Mouse (Mus musculus) lung, embryonic 14.5 days (tissue): ENCODE data around the gene Ptpn13. TPM values are rescaled to one million over a fixed set of nuclear protein-coding genes. Genes with fewer than 3 reads are reported as not detected.

ENCODE experiments used
- ATAC-seq: fragments of 200-750 bp; cut with Nextera tagmentation; 2 replicates; pipeline ENCODE4 v1.8.0; 2017; ENCODE audit warnings: mild to moderate bottlenecking, moderate TSS enrichment, moderate library complexity; ENCODE audit not compliant: insufficient read depth
- DNase-seq: peaks from one replicate; pipeline ENCODE4 v3.0.0-alpha.2; 2015
- H3K27ac ChIP-seq: fragments of 300-500 bp; sonication (generic); 2 replicates; pipeline ENCODE4 v1.5.1; 2014; ENCODE audit warnings: low read depth, mild to moderate bottlenecking, moderate library complexity
- H3K27me3 ChIP-seq: fragments of 300-500 bp; sonication (generic); 2 replicates; pipeline ENCODE4 v1.6.1; 2014; ENCODE audit warnings: low read length, control low read depth; ENCODE audit not compliant: insufficient read depth
- H3K36me3 ChIP-seq: fragments of 300-500 bp; sonication (generic); 2 replicates; pipeline ENCODE4 v1.6.1; 2014; ENCODE audit warnings: control low read depth; ENCODE audit not compliant: insufficient read depth
- H3K4me1 ChIP-seq: fragments of 300-500 bp; sonication (generic); 2 replicates; pipeline ENCODE4 v1.6.1; 2014; ENCODE audit warnings: antibody characterized with exemption, control low read depth; ENCODE audit not compliant: insufficient read depth
- H3K4me2 ChIP-seq: fragments of 300-500 bp; sonication (generic); 2 replicates; pipeline ENCODE4 v1.6.1; 2014; ENCODE audit warnings: mild to moderate bottlenecking
- H3K4me3 ChIP-seq: fragments of 300-500 bp; sonication (generic); 2 replicates; pipeline ENCODE4 v1.5.1; 2014; ENCODE audit warnings: low read depth, low read length
- H3K9ac ChIP-seq: fragments of 300-500 bp; sonication (generic); 2 replicates; pipeline ENCODE4 v1.6.1; 2014
- H3K9me3 ChIP-seq: fragments of 300-500 bp; sonication (generic); 2 replicates; pipeline ENCODE4 v1.6.1; 2016; ENCODE audit warnings: low read depth, low read length, control low read depth
- CTCF ChIP-seq: IDR thresholded peaks from 2 replicates; pipeline ENCODE4 v1.5.1; 2016; ENCODE audit warnings: antibody characterized with exemption, low read depth
- WGBS: fragments of 180-500 bp; shearing (Covaris S2); extraction: QIAGEN DNeasy Blood & Tissue Kit; methylation state at CpG from one replicate; pipeline ENCODE4 v1.1.7; 2014; 5-methylcytosine and 5-hydroxymethylcytosine counted together
- polyA plus RNA-seq: library from polyadenylated mRNA; unstranded; fragments of >200 nt; fragmentation: Nextera tagmentation; extraction: Ambion mirVana; gene quantifications from 2 replicates; pipeline ENCODE4 v1.2.1, GENCODE M21; 2014

The Ptpn13 gene
- polyA plus RNA-seq, 1 experiment from 2014 or later = 16.2 TPM

DNA sequence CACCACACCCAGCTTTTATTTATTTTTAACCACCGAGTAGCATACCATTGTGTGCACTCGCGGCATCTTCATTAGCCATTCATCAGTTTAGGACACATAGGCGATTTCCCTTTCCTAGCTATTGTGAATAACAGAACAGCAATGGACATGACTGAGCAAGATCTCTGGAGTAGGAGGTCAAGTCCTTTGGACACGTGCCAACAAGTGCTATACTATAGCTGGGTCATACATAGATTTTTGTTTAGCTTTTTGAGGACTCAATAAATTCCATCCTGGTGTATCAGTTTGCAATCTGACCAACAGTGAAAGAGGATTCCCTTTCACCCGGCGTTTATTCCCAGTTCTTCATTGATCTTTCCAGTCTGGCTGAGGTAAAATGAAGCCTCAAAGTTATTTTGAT is 41.0 kb upstream of the Ptpn13 start:
- no peak overlapping the region for H3K27ac ChIP-seq
- no peaks in the 10 kb centered on the region for H3K36me3 ChIP-seq
- H3K27me3 ChIP-seq = no peaks in the 10 kb centered on the region
- 65% methylated on average over 7 of the region's 7 CpGs for WGBS
- H3K4me2 ChIP-seq = no peak overlapping the region
- H3K9ac ChIP-seq = no peak overlapping the region
- peak; percentile 74 for DNase-seq
- peaks cover 16% of the 10 kb centered on the region for H3K4me1 ChIP-seq
- no peak for ATAC-seq
- TF ChIP-seq CTCF = no peak
- H3K4me3 ChIP-seq = no peak overlapping the region
- no peaks in the 10 kb centered on the region for H3K9me3 ChIP-seq

GRCm38 (mm10) chr5:103387540-103388026 is 37.4 kb upstream of the Ptpn13 start:
- WGBS = 8% methylated on average over 8 of the region's 8 CpGs
- Histone ChIP-seq H3K4me2 (no peak overlapping the region), H3K9me3 (no peaks in the 10 kb centered on the region), H3K9ac (no peak overlapping the region), H3K4me3 (no peak overlapping the region), H3K27me3 (no peaks in the 10 kb centered on the region), H3K27ac (peak overlapping the region; percentile 86), H3K4me1 (peaks cover 16% of the 10 kb centered on the region), H3K36me3 (no peaks in the 10 kb centered on the region)
- TF ChIP-seq CTCF = no peak
- ATAC-seq (peak; percentile 98), DNase-seq (peak; percentile 90)

DNA sequence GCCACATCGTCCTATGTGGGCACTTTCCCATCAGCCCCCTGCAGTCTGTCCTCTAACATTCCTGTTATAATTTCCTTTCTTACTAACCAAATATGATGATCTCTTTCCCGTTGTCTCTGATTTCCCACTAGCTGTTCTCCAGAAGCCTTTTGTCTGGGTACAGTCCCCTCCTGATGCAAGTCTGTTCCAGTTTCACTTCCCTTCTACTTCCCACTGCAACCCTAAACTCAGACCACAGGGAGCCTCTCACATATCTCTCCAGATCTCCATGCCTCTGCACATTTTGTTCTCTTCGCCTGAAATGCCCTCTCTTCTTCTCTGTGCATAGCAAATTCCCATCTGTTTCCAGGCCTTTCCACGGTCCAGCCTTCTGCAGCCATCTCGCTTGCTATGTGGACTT is 35.6 kb upstream of the Ptpn13 start:
- Histone ChIP-seq H3K9ac (no peak overlapping the region), H3K36me3 (no peaks in the 10 kb centered on the region), H3K4me3 (no peak overlapping the region), H3K27ac (no peak overlapping the region), H3K4me2 (no peak overlapping the region), H3K9me3 (no peaks in the 10 kb centered on the region), H3K27me3 (no peaks in the 10 kb centered on the region), H3K4me1 (peaks cover 19% of the 10 kb centered on the region)
- no peak for DNase-seq
- 80% methylated on average over 5 of the region's 5 CpGs for WGBS
- TF ChIP-seq CTCF = no peak
- ATAC-seq = no peak

DNA sequence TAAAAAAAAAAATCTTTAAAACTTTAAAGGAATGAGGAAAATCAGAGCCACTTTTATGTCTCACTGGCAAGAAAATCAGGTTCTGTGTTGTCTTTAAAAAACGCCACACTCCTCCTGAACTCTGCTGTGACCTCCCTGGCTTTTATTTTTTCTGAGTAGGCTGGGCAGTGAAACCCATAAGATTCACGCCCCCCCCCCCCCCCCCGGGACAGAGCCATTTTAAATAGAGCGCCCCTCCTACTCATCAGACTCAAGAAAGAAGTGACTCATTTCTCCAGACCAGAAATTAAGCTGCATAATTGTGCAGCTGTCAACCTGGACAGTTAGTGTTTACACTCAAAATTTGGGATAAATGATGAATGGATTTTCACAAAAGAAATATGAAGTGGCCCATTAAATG is 31.8 kb upstream of the Ptpn13 start:
- DNase-seq = peak; percentile 67
- H3K9me3 ChIP-seq = no peaks in the 10 kb centered on the region
- peaks cover 8% of the 10 kb centered on the region; the same call in 1 of the 2 replicates for H3K4me1 ChIP-seq
- no peak overlapping the region for H3K27ac ChIP-seq
- no peak overlapping the region for H3K9ac ChIP-seq
- TF ChIP-seq CTCF = no peak
- no peaks in the 10 kb centered on the region for H3K36me3 ChIP-seq
- no peaks in the 10 kb centered on the region for H3K27me3 ChIP-seq
- ATAC-seq = peak; percentile 47; the same call in 1 of the 2 replicates
- no peak overlapping the region for H3K4me3 ChIP-seq
- H3K4me2 ChIP-seq = peak overlapping the region; percentile 8; the same call in 1 of the 2 replicates
- whole genome bisulfite sequencing = 16% methylated on average over 4 of the region's 4 CpGs

- no peak overlapping the region for H3K4me3 ChIP-seq
- no peak overlapping the region for H3K9ac ChIP-seq
- H3K36me3 ChIP-seq = no peaks in the 10 kb centered on the region
- H3K27me3 ChIP-seq = no peaks in the 10 kb centered on the region
- TF ChIP-seq CTCF = no peak
- ATAC-seq (no peak), DNase-seq (peak; percentile 39)
- peaks cover 8% of the 10 kb centered on the region; the same call in 1 of the 2 replicates for H3K4me1 ChIP-seq
- H3K9me3 ChIP-seq = no peaks in the 10 kb centered on the region
- no peak overlapping the region; the same call in 1 of the 2 replicates for H3K27ac ChIP-seq
- peak overlapping the region; percentile 8; the same call in 1 of the 2 replicates for H3K4me2 ChIP-seq
- 34% methylated on average over 16 of the region's 16 CpGs for WGBS
These were observed 31.2 kb upstream of the Ptpn13 start for GRCm38 (mm10) chr5:103393752-103394151.

DNA sequence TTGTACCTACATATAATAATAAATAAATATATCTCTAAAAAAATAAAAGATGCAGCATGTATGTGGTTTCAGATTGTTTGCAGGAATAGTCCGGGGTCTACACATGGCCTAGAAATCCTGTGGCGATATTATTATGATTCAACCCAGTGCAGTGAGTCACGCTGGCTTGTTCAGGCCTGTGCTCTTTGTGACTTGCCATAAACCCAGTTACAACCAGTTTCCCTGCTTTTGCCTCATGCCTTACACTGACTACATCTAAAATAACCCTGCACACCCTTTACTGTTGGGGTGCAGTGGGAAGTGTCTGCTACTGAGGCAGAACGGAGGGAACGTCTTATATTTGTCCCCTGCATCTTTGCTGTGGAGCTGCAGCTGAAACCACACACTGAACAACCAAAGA is 29.3 kb upstream of the Ptpn13 start:
- WGBS = 88% methylated on average over 5 of the region's 5 CpGs
- Histone ChIP-seq H3K27me3 (no peaks in the 10 kb centered on the region), H3K9ac (no peak overlapping the region), H3K36me3 (no peaks in the 10 kb centered on the region), H3K4me3 (no peak overlapping the region), H3K9me3 (no peaks in the 10 kb centered on the region), H3K4me1 (peaks cover 8% of the 10 kb centered on the region; the same call in 1 of the 2 replicates), H3K4me2 (no peak overlapping the region), H3K27ac (no peak overlapping the region)
- TF ChIP-seq CTCF = no peak
- DNase-seq (no peak), ATAC-seq (no peak)

DNA sequence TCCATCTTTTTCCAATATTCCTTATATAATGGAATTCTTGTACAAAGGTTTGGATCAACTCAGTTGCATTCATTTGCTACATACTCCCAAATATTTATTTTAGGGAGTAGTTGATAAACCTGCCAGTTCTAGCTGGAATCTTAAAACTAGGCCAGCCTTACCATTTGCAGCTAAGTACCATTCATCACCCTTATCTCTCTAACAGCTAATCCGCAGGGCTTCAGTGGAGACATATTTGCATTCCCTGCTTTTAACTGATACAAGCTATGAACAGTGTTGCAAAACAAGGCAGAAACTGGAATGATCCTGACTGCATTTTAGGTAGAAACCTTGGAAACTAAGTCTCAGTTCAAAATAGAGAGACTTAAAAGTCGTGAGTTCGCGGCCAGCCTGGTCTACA is 27.6 kb upstream of the Ptpn13 start:
- no peak overlapping the region for H3K4me2 ChIP-seq
- WGBS = 55% methylated on average over 4 of the region's 4 CpGs
- no peak overlapping the region for H3K27ac ChIP-seq
- H3K4me1 ChIP-seq = peaks cover 8% of the 10 kb centered on the region; the same call in 1 of the 2 replicates
- no peaks in the 10 kb centered on the region for H3K27me3 ChIP-seq
- DNase-seq (peak; percentile 60), ATAC-seq (no peak)
- H3K9me3 ChIP-seq = no peaks in the 10 kb centered on the region
- H3K9ac ChIP-seq = no peak overlapping the region
- TF ChIP-seq CTCF = no peak
- H3K4me3 ChIP-seq = no peak overlapping the region
- H3K36me3 ChIP-seq = no peaks in the 10 kb centered on the region
